ENCODE assay signal across 8 mouse cellular contexts in the genomic region with DNA sequence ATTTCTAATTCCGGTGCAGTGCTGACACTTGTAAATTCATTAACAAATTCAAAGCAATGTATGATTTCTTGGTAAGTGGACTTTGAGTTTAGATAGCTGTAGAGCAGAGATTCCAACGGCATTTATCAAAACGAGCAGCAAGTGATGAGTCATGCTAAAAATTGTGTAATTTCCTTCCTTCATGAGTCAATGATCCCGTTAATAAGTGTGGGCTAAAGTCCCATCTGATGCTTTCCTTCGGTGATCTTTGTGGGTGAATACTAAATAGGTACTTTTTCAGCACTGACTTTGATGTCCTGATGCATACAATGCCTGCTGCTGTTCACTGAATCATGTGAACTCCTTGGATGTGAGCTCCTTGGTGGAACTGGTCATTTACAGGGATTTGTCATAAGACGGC.
DNase-seq lines count a peak whose midpoint lies in the region; ATAC-seq and TF ChIP-seq lines count a peak whose summit lies in the region.
"Had no signal": no experiment of that assay in that cellular context is flagged by ENCODE, and none has a peak within 500 bp of the region (broad histone marks: within the 10 kb centered on the region; RNA-seq: fewer than 3 reads in every experiment).

No protein-coding gene starts in this region.

- no peak overlapping the region for H3K4me3 ChIP-seq in kidney, postnatal 0 days (replicated peaks; ENCODE audit: low read depth, low read length)
- no peak overlapping the region for H3K4me3 ChIP-seq in CH12.LX (replicated peaks in 1 of 3; ENCODE audit: low read depth in 2 of 3, low read length in 2 of 3, poor library complexity in 1 of 3)
- no peak overlapping the region for H3K4me3 ChIP-seq in embryonic fibroblast, embryonic 13.5 days (ENCODE audit: insufficient read depth, low read length)
- H3K4me3 ChIP-seq: embryonic facial prominence, embryonic 13.5 days had no signal

- ATAC-seq in kidney, postnatal 0 days (replicated peaks; ENCODE audit: low FRiP score, low read depth), result peak; percentile 65
- peak; percentile 53 for ATAC-seq in megakaryocyte-erythroid progenitor cell, adult 5-6 weeks (replicated peaks; ENCODE audit: low FRiP score, low TSS enrichment, poor library complexity, severe bottlenecking)

- H3K9ac ChIP-seq in kidney, postnatal 0 days (ENCODE audit: low read depth, low read length), result no peak overlapping the region
- H3K9ac ChIP-seq in CH12.LX (ENCODE audit: insufficient read depth, low read depth), result no peak overlapping the region
- H3K9ac ChIP-seq: embryonic facial prominence, embryonic 13.5 days had no signal

- dilution Hi-C loops in CH12.LX (cut with MboI; ENCODE audit: extremely low pct_ligation_motif_present, extremely low pct_unique_long_range_greater_than_20kb, low sequenced_read_pairs), result no loop called here

- no peaks in the 10 kb centered on the region for H3K4me1 ChIP-seq in kidney, postnatal 0 days (replicated peaks; ENCODE audit: insufficient read depth, low read length)
- peaks cover 0 to 8% of the 10 kb centered on the region in 2 experiments; a peak in 2 of 4 replicates for H3K4me1 ChIP-seq in CH12.LX (ENCODE audit: control insufficient read depth in 1 of 2, insufficient read depth in 2 of 2)
- peaks cover 12% of the 10 kb centered on the region for H3K4me1 ChIP-seq in embryonic fibroblast, embryonic 13.5 days (ENCODE audit: control insufficient read depth, insufficient read depth, low read length)
- H3K4me1 ChIP-seq: embryonic facial prominence, embryonic 13.5 days had no signal

- TF ChIP-seq CTCF in kidney, postnatal 0 days (IDR thresholded peaks at IDR 0.05; ENCODE audit: low read depth), result no peak
- no peak for TF ChIP-seq CTCF in CH12.LX (conservative IDR thresholded peaks at IDR 0.05 in 1 of 2, IDR thresholded peaks at IDR 0.05 in 1 of 2; ENCODE audit: low read depth in 2 of 2, low read length in 2 of 2)
- TF ChIP-seq CTCF in embryonic fibroblast, embryonic 13.5 days (IDR thresholded peaks at IDR 0.05; ENCODE audit: borderline replicate concordance, insufficient read depth, low read length), result no peak

- TF ChIP-seq POLR2A in CH12.LX (IDR thresholded peaks at IDR 0.05; ENCODE audit: low read depth, low read length), result no peak
- TF ChIP-seq POLR2A in embryonic fibroblast, embryonic 13.5 days (IDR thresholded peaks at IDR 0.05; ENCODE audit: low read depth, low read length), result no peak

- TF ChIP-seq RAD21 in CH12.LX (IDR thresholded peaks at IDR 0.05; ENCODE audit: low read depth, low read length), result no peak

- TF ChIP-seq EP300 in CH12.LX (IDR thresholded peaks at IDR 0.05; ENCODE audit: low read length), result no peak

- WGBS in kidney, postnatal 0 days, result 46% methylated on average over 6 of the region's 6 CpGs

- in situ Hi-C loops in CH12.LX (cut with MboI; ENCODE audit: low pct_ligation_motif_present, low pct_unique_long_range_greater_than_20kb, low sequenced_read_pairs), result loop anchor here (25.0 kb wide), 1 partner anchor 284 kb away; no protein-coding TSS in a partner anchor

- no peaks in the 10 kb centered on the region for H3K36me3 ChIP-seq in kidney, postnatal 0 days (ENCODE audit: insufficient read depth, low read length)
- no peaks in the 10 kb centered on the region for H3K36me3 ChIP-seq in CH12.LX (replicated peaks in 1 of 2; ENCODE audit: control insufficient read depth in 1 of 2, insufficient read depth in 1 of 2, low read length in 1 of 2)
- H3K36me3 ChIP-seq: embryonic facial prominence, embryonic 13.5 days had no signal

- no peak overlapping the region for H3K4me2 ChIP-seq in kidney, postnatal 0 days (ENCODE audit: low read length)
- H3K4me2 ChIP-seq in CH12.LX (ENCODE audit: insufficient read depth, low read depth, poor library complexity, severe bottlenecking), result peak overlapping the region; percentile 38; the same call in 1 of the 2 replicates
- H3K4me2 ChIP-seq: embryonic facial prominence, embryonic 13.5 days had no signal

- no peaks in the 10 kb centered on the region for H3K9me3 ChIP-seq in kidney, postnatal 0 days (replicated peaks; ENCODE audit: low read length)
- H3K9me3 ChIP-seq in CH12.LX (replicated peaks; ENCODE audit: low read length), result no peaks in the 10 kb centered on the region
- H3K9me3 ChIP-seq: embryonic facial prominence, embryonic 13.5 days had no signal

- H3K27me3 ChIP-seq in kidney, postnatal 0 days (ENCODE audit: insufficient read depth, low read length), result no peaks in the 10 kb centered on the region
- H3K27me3 ChIP-seq in CH12.LX (replicated peaks), result no peaks in the 10 kb centered on the region
- H3K27me3 ChIP-seq: embryonic facial prominence, embryonic 13.5 days had no signal

- DNase-seq in kidney, postnatal 0 days (ENCODE audit: low spot score), result peak; percentile 31
- DNase-seq in kidney, postnatal 10 days, result no peak
- peak; percentile 19 for DNase-seq in CH12.LX (ENCODE audit: extremely low read depth)
- no peak for DNase-seq in urinary bladder, adult 18-20 months (ENCODE audit: low spot score in 2 of 2)
- DNase-seq in frontal cortex, postnatal 25 days (ENCODE audit: low spot score in 2 of 2), result no peak

- H3K79me2 ChIP-seq in CH12.LX (replicated peaks; ENCODE audit: control insufficient read depth, extremely low read depth, insufficient read depth, poor library complexity, severe bottlenecking), result no peaks in the 10 kb centered on the region

- H3K27ac ChIP-seq in kidney, postnatal 0 days, result no peak overlapping the region
- H3K27ac ChIP-seq in CH12.LX (ENCODE audit: insufficient read depth, low read depth), result no peak overlapping the region
- H3K27ac ChIP-seq in embryonic fibroblast, embryonic 13.5 days (ENCODE audit: insufficient read depth, low read length), result peak overlapping the region; percentile 85
- H3K27ac ChIP-seq: embryonic facial prominence, embryonic 13.5 days had no signal

TF ChIP-seq in CH12.LX, 34 proteins besides CTCF, POLR2A, EP300 and RAD21:
- TF ChIP-seq POLR2AphosphoS2 (IDR thresholded peaks at IDR 0.05; ENCODE audit: low read depth, low read length), result no peak
- TF ChIP-seq JUN (IDR thresholded peaks at IDR 0.05; ENCODE audit: insufficient read depth, low read depth, low read length), result no peak
- TF ChIP-seq NRF1 (IDR thresholded peaks at IDR 0.05; ENCODE audit: low read depth, low read length), result no peak
- no peak for TF ChIP-seq ELF1 (IDR thresholded peaks at IDR 0.05; ENCODE audit: low read depth, low read length)
- no peak for TF ChIP-seq BHLHE40 (IDR thresholded peaks at IDR 0.05; ENCODE audit: low read depth, low read length)
- no peak for TF ChIP-seq MEF2A (IDR thresholded peaks at IDR 0.05; ENCODE audit: borderline replicate concordance, low read depth, low read length)
- TF ChIP-seq ETS1 (conservative IDR thresholded peaks at IDR 0.05; ENCODE audit: low read depth, low read length), result 0 out of 2 replicates have a peak, but pooled peaks have one; percentile 31

Comparison
In these comparisons a context has a peak if more than half of its experiments do, and no peak if none do; other contexts are left out.
1. DNase-seq: peak in kidney, postnatal 0 days (single experiment) and CH12.LX (single experiment); none in kidney, postnatal 10 days (single experiment), urinary bladder, adult 18-20 months (0 of 2) and frontal cortex, postnatal 25 days (0 of 2).